Mouse (Mus musculus): ENCODE measurements at regions not wholly inside any gene's neighbourhood (a gene's known extent, or its start where the extent isn't known, plus 50 kb on each side); places are given as distances from the start of the nearest gene placed in this dataset.

GRCm38 (mm10) chr5:46578540-46579173, 721.2 kb upstream of the Lcorl start:
- DNase-seq: no peak
- intact Hi-C loops (cut with DNase I): no loop called here

DNA sequence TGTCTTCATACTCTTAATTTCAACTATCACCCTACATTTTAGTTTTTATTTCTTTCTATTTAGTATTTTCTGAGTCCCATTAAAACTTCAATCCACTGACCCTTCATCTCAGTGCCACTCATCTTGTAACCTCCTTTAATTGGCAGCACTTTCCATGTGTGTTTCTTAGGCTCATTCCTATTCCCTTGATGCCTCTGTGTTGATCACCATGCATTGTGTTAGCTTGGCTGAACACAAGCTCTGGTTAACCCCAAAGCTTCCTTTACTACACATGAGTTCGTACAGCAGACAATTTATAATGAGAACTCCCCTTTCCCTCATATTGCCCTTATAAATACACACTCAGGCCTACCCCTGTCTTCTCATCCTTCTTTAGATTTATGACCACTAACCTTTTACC, 716.5 kb upstream of the Lcorl start:
- intact Hi-C loops (cut with DNase I): no loop called here
- DNase-seq: no peak

DNA sequence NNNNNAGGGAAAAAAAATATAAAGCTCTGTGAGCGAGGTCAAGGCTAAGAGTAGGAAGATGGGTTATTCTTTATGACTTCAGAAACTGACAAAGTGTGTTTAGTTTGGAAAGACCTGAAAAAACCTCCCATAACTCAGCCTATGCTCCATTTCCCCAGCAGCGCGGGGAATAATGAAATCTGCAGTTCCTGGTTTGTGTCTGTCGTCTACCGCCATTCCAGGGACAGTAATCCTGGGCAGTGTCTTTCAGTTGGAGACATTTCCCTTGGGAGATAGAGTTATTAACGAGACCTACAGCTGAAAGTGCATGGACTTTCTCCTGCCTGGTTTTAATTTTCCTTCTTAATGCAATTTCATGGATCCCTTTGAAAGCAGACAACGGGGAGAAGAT, 715.9 kb upstream of the Lcorl start:
- DNase-seq: peak; percentile 1
- intact Hi-C loops (cut with DNase I): no loop called here

GRCm38 (mm10) chr5:46556691-46557265, 699.4 kb upstream of the Lcorl start:
- DNase-seq: no peak
- intact Hi-C loops (cut with DNase I): no loop called here

DNA sequence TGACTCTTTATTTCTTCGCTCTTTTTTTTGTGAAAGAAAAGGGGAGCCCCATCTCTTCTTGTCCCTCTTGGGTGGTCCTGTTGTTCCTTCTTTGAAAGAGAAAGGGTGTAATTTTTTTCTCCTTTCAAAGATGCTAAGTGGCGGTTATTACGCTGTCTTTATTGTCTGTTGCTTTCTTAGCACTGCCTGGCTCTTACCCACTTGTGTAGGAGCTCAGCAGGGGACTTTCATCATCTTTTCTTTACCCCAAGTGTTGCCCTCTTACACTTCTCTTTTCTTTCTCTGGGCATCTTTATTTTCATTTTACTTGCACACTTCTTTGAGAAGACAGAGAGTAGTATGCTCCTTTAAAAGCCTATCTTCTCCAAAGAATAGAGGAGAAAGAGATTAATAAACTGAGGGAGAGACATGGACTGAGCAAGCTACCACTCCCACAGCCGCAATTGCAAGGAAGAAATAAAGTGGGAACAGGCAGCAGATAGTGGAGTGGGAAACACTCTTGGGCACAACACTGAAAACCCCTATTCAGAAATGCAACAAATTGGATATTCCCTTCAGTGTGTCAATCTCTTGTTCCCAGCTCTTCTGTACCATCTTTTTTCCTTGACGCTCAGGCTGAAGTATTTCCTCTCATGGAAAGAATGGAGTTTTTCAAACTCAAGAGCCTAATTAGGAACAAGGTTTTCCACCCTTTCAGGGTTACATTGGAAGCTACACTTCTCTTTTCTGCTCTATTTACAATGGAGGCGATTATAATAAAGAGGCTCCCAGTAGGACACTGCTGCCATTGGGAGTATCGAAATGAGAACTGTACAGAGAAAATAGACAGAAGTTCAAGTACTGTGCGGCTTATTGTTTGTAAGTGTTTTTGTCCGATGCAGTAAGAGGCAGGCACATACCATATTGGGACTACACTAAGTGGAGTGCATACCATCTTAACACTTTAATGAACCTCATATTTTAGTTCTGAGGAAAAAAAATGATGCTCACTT, 684.2 kb upstream of the Lcorl start:
- intact Hi-C loops (cut with DNase I): no loop called here
- no peak for DNase-seq

All from left cerebral cortex, postnatal 4 days (tissue).